Mouse (Mus musculus) right cerebral cortex, adult 18-20 months (tissue): ENCODE results near the gene Nid2.

Source experiments
- DNase-seq: peaks from one replicate; pipeline ENCODE4 v3.0.0; 2022; ENCODE audit warnings: mixed read lengths

Gene Nid2

GRCm38 (mm10) chr14:19788443-19788842 lies 37.4 kb downstream of the Nid2 start:
- DNase-seq: no peak

GRCm38 (mm10) chr14:19794881-19795280 lies 43.8 kb downstream of the Nid2 start:
- DNase-seq: no peak

- DNase-seq: no peak
These were observed 45.7 kb downstream of the Nid2 start for GRCm38 (mm10) chr14:19796541-19797304.

GRCm38 (mm10) chr14:19800485-19800884 lies 49.4 kb downstream of the Nid2 start:
- no peak for DNase-seq

- no peak for DNase-seq
These were observed 50.6 kb downstream of the Nid2 start for GRCm38 (mm10) chr14:19801474-19802215.

- no peak for DNase-seq
These were observed 52.2 kb downstream of the Nid2 start for GRCm38 (mm10) chr14:19803222-19803621.

- DNase-seq: no peak
These were observed 52.6 kb downstream of the Nid2 start for GRCm38 (mm10) chr14:19803623-19804022.

- no peak for DNase-seq
These were observed 56.3 kb downstream of the Nid2 start for GRCm38 (mm10) chr14:19807339-19807738.

- DNase-seq: no peak
These were observed 56.8 kb downstream of the Nid2 start for GRCm38 (mm10) chr14:19807858-19808257.

GRCm38 (mm10) chr14:19809934-19810333 lies 58.9 kb downstream of the Nid2 start:
- no peak for DNase-seq

- DNase-seq: no peak
These were observed 62.0 kb downstream of the Nid2 start for GRCm38 (mm10) chr14:19813061-19813460.

GRCm38 (mm10) chr14:19817949-19818348 lies 66.9 kb downstream of the Nid2 start:
- DNase-seq: peak; percentile 75

GRCm38 (mm10) chr14:19821686-19822085 lies 70.6 kb downstream of the Nid2 start:
- no peak for DNase-seq

- peak; percentile 93 for DNase-seq
These were observed 72.5 kb downstream of the Nid2 start, which contains the start of gene Rtraf for GRCm38 (mm10) chr14:19823321-19824142. Gene Rtraf, minus strand, starts transcription at chr14:19823824.

GRCm38 (mm10) chr14:19825481-19825880 lies 74.4 kb downstream of the Nid2 start:
- DNase-seq: no peak

- DNase-seq: no peak
These were observed 85.2 kb downstream of the Nid2 start for GRCm38 (mm10) chr14:19836289-19836688.

- DNase-seq: peak; percentile 70
These were observed 88.7 kb downstream of the Nid2 start for GRCm38 (mm10) chr14:19839600-19840332.

GRCm38 (mm10) chr14:19853471-19853870 lies 102.4 kb downstream of the Nid2 start:
- DNase-seq: no peak

- DNase-seq: no peak
These were observed 107.2 kb downstream of the Nid2 start for GRCm38 (mm10) chr14:19858279-19858678.

- DNase-seq: peak; percentile 42
These were observed 108.0 kb downstream of the Nid2 start for GRCm38 (mm10) chr14:19858808-19859776.

- no peak for DNase-seq
These were observed 109.2 kb downstream of the Nid2 start for GRCm38 (mm10) chr14:19860281-19860680.
